Mouse (Mus musculus): Measurements from ENCODE around the gene Arl15.

Arl15 gene

GRCm38 (mm10) chr13:114115106-114115505 is 320.8 kb downstream of the Arl15 start:
- DNase-seq: no peak

- no peak for DNase-seq
Measured at GRCm38 (mm10) chr13:114118104-114118830, 324.0 kb downstream of the Arl15 start.

- no peak for DNase-seq
Measured at GRCm38 (mm10) chr13:114119816-114120215, 325.5 kb downstream of the Arl15 start.

GRCm38 (mm10) chr13:114121591-114121990 is 327.3 kb downstream of the Arl15 start:
- no peak for DNase-seq

GRCm38 (mm10) chr13:114123391-114123790 is 329.1 kb downstream of the Arl15 start:
- DNase-seq: no peak

GRCm38 (mm10) chr13:114124385-114124784 is 330.1 kb downstream of the Arl15 start:
- no peak for DNase-seq

- no peak for DNase-seq
Measured at GRCm38 (mm10) chr13:114124991-114125390, 330.7 kb downstream of the Arl15 start.

GRCm38 (mm10) chr13:114128366-114128765 is 334.1 kb downstream of the Arl15 start:
- no peak for DNase-seq

- DNase-seq: no peak
Measured at GRCm38 (mm10) chr13:114129986-114130385, 335.7 kb downstream of the Arl15 start.

GRCm38 (mm10) chr13:114130566-114131319 is 336.4 kb downstream of the Arl15 start:
- no peak for DNase-seq

GRCm38 (mm10) chr13:114138921-114139320 is 344.6 kb downstream of the Arl15 start:
- no peak for DNase-seq

GRCm38 (mm10) chr13:114139570-114139969 is 345.3 kb downstream of the Arl15 start:
- DNase-seq: no peak

GRCm38 (mm10) chr13:114142826-114143225 is 348.5 kb downstream of the Arl15 start:
- DNase-seq: no peak

- DNase-seq: no peak
Measured at GRCm38 (mm10) chr13:114143247-114143646, 348.9 kb downstream of the Arl15 start.

GRCm38 (mm10) chr13:114144052-114145046 is 350.0 kb downstream of the Arl15 start:
- no peak for DNase-seq

GRCm38 (mm10) chr13:114145249-114145648 is 350.9 kb downstream of the Arl15 start:
- DNase-seq: no peak

- no peak for DNase-seq
Measured at GRCm38 (mm10) chr13:114150856-114151697, 356.8 kb downstream of the Arl15 start.

- DNase-seq: no peak
Measured at GRCm38 (mm10) chr13:114151698-114152069, 357.4 kb downstream of the Arl15 start.

- DNase-seq: no peak
Measured at GRCm38 (mm10) chr13:114156689-114157088, 362.4 kb downstream of the Arl15 start.

- no peak for DNase-seq
Measured at GRCm38 (mm10) chr13:114158111-114158730, 363.9 kb downstream of the Arl15 start.

GRCm38 (mm10) chr13:114159634-114160391 is 365.5 kb downstream of the Arl15 start:
- DNase-seq: no peak
